Mouse (Mus musculus) gastrocnemius, postnatal 10 days (tissue): ENCODE measurements around the gene Ifi202b. TPM values are rescaled to one million over a fixed set of nuclear protein-coding genes. Genes with fewer than 3 reads are reported as not detected.

Experiments used
- total RNA-seq, 2 experiments: library from RNA; stranded (reverse); gene quantifications; 2 replicates each; pipeline ENCODE4 v1.2.3; 2021

Gene Ifi202b
- total RNA-seq, 2 experiments from 2014 or later: not detected

Other genes with a start within 250 kb of the Ifi202b start
- 1 to 10 TPM; 1.6 to 2.6 TPM for gene Ifi207, start 241.0 kb downstream of the Ifi202b start, total RNA-seq
- gene Ifi204, start 215.8 kb downstream of the Ifi202b start, total RNA-seq: 1 to 10 TPM; 2.0 to 2.7 TPM
- gene Ifi211, start 69.7 kb downstream of the Ifi202b start, total RNA-seq: under 1 TPM; 0.38 to 0.68 TPM
- gene Mndal, start 40.3 kb downstream of the Ifi202b start, total RNA-seq: 1 to 10 TPM; 5.1 to 7.8 TPM
- 1 to 10 TPM; 3.3 to 5.5 TPM for gene Ifi203, start 40.1 kb downstream of the Ifi202b start, total RNA-seq
- gene Ifi205, start 49.1 kb upstream of the Ifi202b start, total RNA-seq: 1 to 10 TPM; 1.7 to 2.3 TPM
- not detected for gene Olfr433, start 58.0 kb upstream of the Ifi202b start, total RNA-seq
- not detected for gene Olfr432, start 66.5 kb upstream of the Ifi202b start, total RNA-seq
- not detected for gene Olfr430, start 83.9 kb upstream of the Ifi202b start, total RNA-seq
- not detected for gene Olfr429, start 101.6 kb upstream of the Ifi202b start, total RNA-seq
- gene Olfr427, start 114.1 kb upstream of the Ifi202b start, total RNA-seq: not detected
- gene Olfr231, start 138.4 kb upstream of the Ifi202b start, total RNA-seq: not detected
- gene Olfr424, start 148.8 kb upstream of the Ifi202b start, total RNA-seq: not detected
- not detected for gene Olfr420, start 172.9 kb upstream of the Ifi202b start, total RNA-seq
- gene Spta1, start 190.0 kb upstream of the Ifi202b start, total RNA-seq: 1 to 10 TPM in 1 of 2 experiments, under 1 TPM in 1; 0.26 to 1.5 TPM